Mouse (Mus musculus) mouse trophoblast stem cell (cell line): ENCODE data around the gene Ak5.

Experiments used
- in situ Hi-C, 2 experiments: fragments of 300-500 bp; cut with MseI, MboI; formaldehyde crosslinking; loops; 2 replicates in 1 of 2; 3 replicates in 1 of 2; pipeline ENCODE4 v1.15.1; 2025

Ak5 gene

GRCm38 (mm10) chr3:152568455-152569241, 99.5 kb downstream of the Ak5 start:
- in situ Hi-C loops, result no loop called here

DNA sequence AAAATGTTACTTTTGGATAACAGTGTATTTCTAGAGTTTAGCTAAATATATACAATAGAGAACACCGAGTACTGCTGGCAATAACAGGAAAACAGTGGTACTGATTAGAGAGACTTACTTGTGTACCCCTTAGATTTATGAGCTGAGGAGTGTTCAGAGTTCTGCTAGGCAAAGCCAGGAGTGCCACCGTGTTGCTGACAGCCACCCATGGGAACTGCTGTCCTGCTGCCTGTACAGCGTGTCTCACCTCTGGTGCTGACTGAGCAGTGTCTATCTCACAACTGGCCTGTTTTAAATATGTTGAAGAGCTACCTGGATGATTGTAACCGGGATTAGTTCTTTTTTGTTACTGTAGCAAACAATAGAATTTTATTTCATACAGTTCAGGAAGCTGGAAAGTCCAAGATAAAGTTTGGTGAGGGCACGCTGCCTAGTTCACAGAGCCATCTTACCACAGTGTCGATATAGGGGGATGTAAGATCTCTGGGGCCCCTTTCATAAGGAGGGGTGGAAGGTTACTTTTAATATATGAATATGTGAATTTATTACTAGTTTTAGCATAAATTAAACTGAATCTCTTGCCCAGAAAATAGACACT, 103.5 kb downstream of the Ak5 start:
- in situ Hi-C loops, result no loop called here

DNA sequence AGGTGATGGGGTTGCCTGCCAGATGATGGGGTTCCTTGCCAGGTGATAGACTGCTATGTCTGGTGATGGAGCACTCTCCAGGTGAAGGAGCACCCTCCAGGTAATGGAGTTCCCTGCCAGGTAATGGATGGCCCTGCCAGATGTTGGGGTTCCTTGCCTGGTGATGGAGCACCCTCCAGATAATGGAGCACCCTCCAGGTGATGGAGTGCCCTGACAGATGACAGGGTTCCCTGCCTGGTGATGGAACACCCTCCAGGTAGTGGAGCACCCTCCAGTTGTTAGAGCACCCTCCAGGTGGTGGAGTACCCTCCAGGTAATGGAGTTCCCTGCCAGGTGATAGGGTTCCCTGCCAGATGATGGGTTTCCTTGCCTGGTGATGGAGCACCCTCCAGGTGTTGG, 104.3 kb downstream of the Ak5 start:
- in situ Hi-C loops, result no loop called here

- in situ Hi-C loops, result no loop called here
Measured at GRCm38 (mm10) chr3:152561708-152562107, 106.5 kb downstream of the Ak5 start.

DNA sequence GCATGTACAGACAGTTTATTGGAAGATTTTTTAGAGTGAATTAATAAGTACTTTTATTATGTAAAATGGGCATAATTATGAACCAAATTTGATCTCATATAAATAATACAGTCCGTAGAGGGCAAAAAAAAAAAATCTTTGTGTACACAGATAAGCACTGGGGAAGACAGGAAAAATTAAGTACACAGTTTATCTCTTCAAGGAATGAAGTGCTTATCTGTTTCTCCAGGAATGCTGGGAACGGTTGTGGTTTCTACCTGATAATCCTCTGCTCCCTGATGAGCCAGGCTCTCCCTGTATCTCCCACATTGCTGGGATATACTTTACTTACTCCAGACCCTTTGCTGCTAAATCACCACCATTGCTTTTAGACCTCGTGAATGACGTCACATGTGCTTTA, 108.9 kb downstream of the Ak5 start:
- in situ Hi-C loops, result no loop called here

- in situ Hi-C loops, result no loop called here
Measured at GRCm38 (mm10) chr3:152558106-152558505, 110.1 kb downstream of the Ak5 start.

- in situ Hi-C loops, result no loop called here
Measured at GRCm38 (mm10) chr3:152557659-152558058, 110.5 kb downstream of the Ak5 start.

DNA sequence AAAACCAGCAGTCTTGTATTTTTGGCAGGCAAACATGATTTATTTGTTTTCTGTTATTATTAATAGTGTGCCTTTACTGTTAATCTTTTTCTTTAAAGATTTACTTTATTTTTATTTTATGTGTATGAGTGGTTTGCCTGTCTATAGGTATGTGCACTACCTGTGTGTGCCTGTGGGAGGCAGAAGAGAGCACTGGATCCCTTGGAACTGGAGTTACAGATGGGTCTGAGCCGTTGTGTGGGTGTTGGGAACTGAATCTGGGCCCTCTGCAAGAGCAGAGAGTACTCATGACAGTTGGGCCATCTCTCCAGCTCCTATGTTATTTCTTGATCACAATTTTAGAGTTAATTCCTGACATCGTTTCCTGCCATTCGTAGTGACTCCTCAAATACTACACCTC, 111.2 kb downstream of the Ak5 start:
- in situ Hi-C loops, result no loop called here

DNA sequence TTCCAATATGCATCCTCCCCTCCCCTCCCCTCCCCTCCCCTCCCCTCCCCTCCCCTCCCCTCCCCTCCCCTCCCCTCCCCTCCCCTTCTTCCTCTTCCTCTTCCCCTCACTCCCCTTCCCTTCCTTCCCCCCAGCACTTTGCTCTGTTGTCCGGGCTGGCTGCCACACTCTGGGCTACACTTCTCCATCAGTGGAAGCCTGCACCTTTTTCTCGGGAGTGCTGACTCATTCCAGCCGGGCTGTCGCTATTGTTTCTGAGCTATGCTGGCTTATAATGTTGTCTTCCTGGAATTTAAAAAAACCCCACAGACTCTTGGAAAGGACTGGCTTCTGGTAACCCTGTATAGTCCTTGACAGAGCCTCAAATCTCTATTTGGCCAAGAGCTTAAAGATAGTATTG, 111.7 kb downstream of the Ak5 start:
- in situ Hi-C loops, result no loop called here

DNA sequence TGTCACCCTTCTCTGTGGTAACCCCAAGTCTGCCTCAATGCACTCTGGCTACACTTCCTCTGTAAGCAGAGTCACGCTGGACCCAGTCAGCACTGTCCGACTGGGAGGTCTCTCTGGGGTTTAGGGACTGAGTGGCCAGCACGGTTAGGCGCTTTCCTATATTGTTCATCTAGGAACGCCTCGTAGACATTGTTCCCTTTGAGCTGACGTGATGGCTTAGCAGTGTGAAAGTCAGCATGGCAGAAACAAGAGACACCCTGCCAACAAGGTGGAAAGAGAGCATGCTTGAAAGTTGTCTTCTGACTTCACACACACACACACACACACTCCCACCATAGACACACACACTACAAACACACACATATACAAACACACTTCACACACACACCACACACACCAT, 112.9 kb downstream of the Ak5 start:
- in situ Hi-C loops, result no loop called here

GRCm38 (mm10) chr3:152554366-152554765, 113.8 kb downstream of the Ak5 start:
- in situ Hi-C loops, result no loop called here

- in situ Hi-C loops, result no loop called here
Measured at GRCm38 (mm10) chr3:152552641-152553040, 115.5 kb downstream of the Ak5 start.

- in situ Hi-C loops, result no loop called here
Measured at GRCm38 (mm10) chr3:152550528-152551115, 117.5 kb downstream of the Ak5 start.

- in situ Hi-C loops, result no loop called here
Measured at GRCm38 (mm10) chr3:152550031-152550430, 118.1 kb downstream of the Ak5 start.

- in situ Hi-C loops, result no loop called here
Measured at GRCm38 (mm10) chr3:152544921-152545320, 123.2 kb downstream of the Ak5 start.

DNA sequence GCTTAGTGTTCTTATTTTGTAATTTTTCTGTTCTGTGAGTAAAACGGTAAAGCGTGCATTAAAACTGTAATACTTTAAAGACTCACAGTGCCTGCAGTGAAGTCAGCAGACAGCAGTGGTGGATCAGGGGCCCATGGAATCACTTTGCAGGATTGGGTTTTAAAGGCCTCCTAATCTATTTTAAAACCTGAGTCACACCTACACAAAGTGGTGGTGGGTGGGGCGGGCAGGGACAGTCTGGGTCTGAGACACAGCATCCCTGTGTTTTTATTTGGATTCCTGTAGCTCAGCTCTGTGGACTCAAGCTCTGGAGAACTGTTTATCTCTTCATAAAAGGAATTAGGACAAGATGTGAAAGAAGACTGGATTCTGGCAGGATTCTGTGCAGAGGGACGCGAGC, 125.9 kb downstream of the Ak5 start:
- in situ Hi-C loops, result no loop called here

- in situ Hi-C loops, result no loop called here
Measured at GRCm38 (mm10) chr3:152530344-152530743, 137.8 kb downstream of the Ak5 start.

- in situ Hi-C loops, result no loop called here
Measured at GRCm38 (mm10) chr3:152529058-152529972, 138.8 kb downstream of the Ak5 start.

- in situ Hi-C loops, result no loop called here
Measured at GRCm38 (mm10) chr3:152526721-152527120, 141.4 kb downstream of the Ak5 start.

GRCm38 (mm10) chr3:152523315-152523638, 144.9 kb downstream of the Ak5 start:
- in situ Hi-C loops, result no loop called here

- in situ Hi-C loops, result no loop called here
Measured at GRCm38 (mm10) chr3:152522634-152523314, 145.4 kb downstream of the Ak5 start.

- in situ Hi-C loops, result no loop called here
Measured at GRCm38 (mm10) chr3:152521054-152521453, 147.1 kb downstream of the Ak5 start.
